Mouse (Mus musculus) CD4-positive, CD25-positive, alpha-beta regulatory T cell, adult 4 months (primary cell): ENCODE measurements at regions not wholly inside any gene's neighbourhood (a gene's known extent, or its start where the extent isn't known, plus 50 kb on each side); places are given as distances from the start of the nearest gene placed in this dataset.

Source experiments
- ATAC-seq: one replicate; pipeline ENCODE4 v1.8.0; 2017

- ATAC-seq = no peak
Observed at GRCm38 (mm10) chr13:30484527-30485185, 60.5 kb downstream of the Uqcrfs1 start.

- ATAC-seq = no peak
Observed at GRCm38 (mm10) chr13:30479128-30479666, 66.0 kb downstream of the Uqcrfs1 start.

GRCm38 (mm10) chr13:30478556-30478955, 66.6 kb downstream of the Uqcrfs1 start:
- no peak for ATAC-seq

GRCm38 (mm10) chr13:30471300-30471699, 73.9 kb downstream of the Uqcrfs1 start:
- no peak for ATAC-seq

- peak; percentile 26 for ATAC-seq
Observed at GRCm38 (mm10) chr13:30467104-30467503, 78.1 kb downstream of the Uqcrfs1 start.

- ATAC-seq = no peak
Observed at GRCm38 (mm10) chr13:30465439-30465838, 79.7 kb downstream of the Uqcrfs1 start.

- ATAC-seq = peak; percentile 56
Observed at GRCm38 (mm10) chr13:30455278-30455681, 89.9 kb downstream of the Uqcrfs1 start.

GRCm38 (mm10) chr13:30452126-30452525, 93.0 kb downstream of the Uqcrfs1 start:
- ATAC-seq = no peak

GRCm38 (mm10) chr13:30448895-30449294, 96.3 kb downstream of the Uqcrfs1 start:
- ATAC-seq = no peak
